Mouse (Mus musculus) neural tube, embryonic 12.5 days (tissue): Measurements from ENCODE around the gene Slc44a5. TPM values are rescaled to one million over a fixed set of nuclear protein-coding genes. Genes with fewer than 3 reads are reported as not detected.
A peak's percentile ranks its signal among the peaks of the same experiment; 100 is the strongest.

ENCODE experiments used
- ATAC-seq: fragments of 200-750 bp; cut with Nextera tagmentation; 2 replicates; pipeline ENCODE4 v1.8.0; 2017; ENCODE audit warnings: low read depth, mild to moderate bottlenecking, moderate TSS enrichment, moderate library complexity; ENCODE audit not compliant: low FRiP score
- H3K27ac ChIP-seq: fragments of 300-500 bp; sonication (generic); 2 replicates; pipeline ENCODE4 v1.5.1; 2016
- H3K27me3 ChIP-seq: fragments of 300-500 bp; sonication (generic); replicated peaks from 2 replicates; pipeline ENCODE4 v1.6.1; 2016; ENCODE audit warnings: mild to moderate bottlenecking
- H3K36me3 ChIP-seq: fragments of 300-500 bp; sonication (generic); 2 replicates; pipeline ENCODE4 v1.6.1; 2016; ENCODE audit warnings: mild to moderate bottlenecking
- H3K4me1 ChIP-seq: fragments of 300-500 bp; sonication (generic); 2 replicates; pipeline ENCODE4 v1.6.1; 2016
- H3K4me2 ChIP-seq: fragments of 300-500 bp; sonication (generic); replicated peaks from 2 replicates; pipeline ENCODE4 v1.6.1; 2016; ENCODE audit warnings: mild to moderate bottlenecking
- H3K4me3 ChIP-seq: fragments of 300-500 bp; sonication (generic); 2 replicates; pipeline ENCODE4 v1.5.1; 2016
- H3K9ac ChIP-seq: fragments of 300-500 bp; sonication (generic); 2 replicates; pipeline ENCODE4 v1.6.1; 2016; ENCODE audit warnings: mild to moderate bottlenecking
- H3K9me3 ChIP-seq: fragments of 300-500 bp; sonication (generic); 2 replicates; pipeline ENCODE4 v1.6.1; 2016; ENCODE audit warnings: mild to moderate bottlenecking
- WGBS: fragments of 180-500 bp; shearing (Covaris S2); methylation state at CpG from one replicate; pipeline ENCODE4 v1.1.7; 2016; 5-methylcytosine and 5-hydroxymethylcytosine counted together
- polyA plus RNA-seq: library from polyadenylated mRNA; unstranded; fragments of >200 nt; fragmentation: Nextera tagmentation; extraction: Ambion mirVana; gene quantifications from 2 replicates; pipeline ENCODE4 v1.2.1, GENCODE M21; 2016

The Slc44a5 gene
- polyA plus RNA-seq, 1 experiment from 2014 or later: 3.8 TPM

DNA sequence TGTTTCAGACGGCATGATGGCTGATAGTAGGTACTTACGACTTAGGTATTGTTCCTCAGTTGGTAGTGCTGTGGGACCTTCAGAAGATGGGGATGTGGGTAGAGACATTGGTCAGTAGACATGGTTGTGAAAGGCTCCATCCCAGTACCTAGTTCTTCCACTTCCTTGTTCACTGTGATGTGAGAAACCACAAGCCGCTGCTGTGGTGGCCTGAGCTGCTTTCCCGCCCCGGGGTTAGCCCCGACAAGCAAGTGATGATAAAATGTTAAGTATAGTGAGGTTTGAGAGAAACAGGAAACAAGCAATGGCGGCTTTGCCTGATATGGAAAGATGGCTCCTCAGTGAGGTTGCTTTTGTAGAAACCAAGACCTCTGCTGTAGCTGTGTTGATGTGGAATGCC lies 209.8 kb downstream of the Slc44a5 start:
- Histone ChIP-seq H3K36me3 (no peaks in the 10 kb centered on the region), H3K4me2 (no peak overlapping the region), H3K27ac (no peak overlapping the region), H3K4me3 (no peak overlapping the region), H3K9ac (no peak overlapping the region), H3K9me3 (no peaks in the 10 kb centered on the region), H3K4me1 (no peaks in the 10 kb centered on the region), H3K27me3 (no peaks in the 10 kb centered on the region)
- ATAC-seq: no peak
- WGBS: 92% methylated on average over 7 of the region's 7 CpGs

DNA sequence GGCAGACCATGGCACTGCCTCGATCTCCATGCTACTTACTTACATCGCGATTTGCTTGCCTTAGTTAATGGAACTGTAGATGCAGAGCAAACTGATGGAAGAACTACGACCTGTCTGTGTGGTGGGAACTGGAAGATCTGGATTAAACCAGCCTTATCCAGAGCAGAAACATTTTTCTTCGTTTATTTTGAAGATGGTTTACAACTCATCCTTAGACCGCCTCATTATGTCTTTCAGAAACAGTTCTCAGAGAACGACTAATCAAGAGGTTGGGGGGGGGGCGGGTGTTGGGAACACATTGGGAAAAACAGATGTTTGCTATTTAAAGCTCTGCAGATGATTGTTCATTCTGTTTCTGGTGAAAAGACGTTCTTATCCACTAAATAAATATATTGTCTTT lies 210.7 kb downstream of the Slc44a5 start:
- H3K36me3 ChIP-seq: no peaks in the 10 kb centered on the region
- H3K27me3 ChIP-seq: no peaks in the 10 kb centered on the region
- H3K4me3 ChIP-seq: no peak overlapping the region
- H3K27ac ChIP-seq: no peak overlapping the region
- 87% methylated on average over 9 of the region's 9 CpGs for WGBS
- H3K4me1 ChIP-seq: no peaks in the 10 kb centered on the region
- H3K4me2 ChIP-seq: no peak overlapping the region
- no peaks in the 10 kb centered on the region for H3K9me3 ChIP-seq
- no peak overlapping the region for H3K9ac ChIP-seq
- ATAC-seq: no peak

DNA sequence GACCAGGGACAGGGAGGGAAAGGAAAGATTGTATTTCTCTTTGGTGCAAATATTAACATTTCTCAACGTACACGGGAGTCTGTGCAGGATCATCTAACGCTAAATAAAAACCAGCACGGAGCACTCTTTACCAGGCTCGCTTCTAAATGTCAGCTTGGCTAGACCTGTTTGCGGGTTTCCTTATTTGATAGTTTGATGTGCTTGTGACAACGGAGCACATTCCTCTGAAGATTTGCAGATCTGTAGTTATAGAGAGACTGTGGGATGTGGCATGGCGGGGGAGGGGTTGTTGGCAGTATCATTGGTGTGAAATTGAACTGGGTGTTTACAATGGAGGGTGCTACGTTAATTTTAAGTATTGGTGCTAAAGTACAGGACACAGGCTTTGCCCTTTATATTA lies 215.4 kb downstream of the Slc44a5 start:
- Histone ChIP-seq H3K4me1 (peaks cover 9% of the 10 kb centered on the region), H3K9me3 (no peaks in the 10 kb centered on the region), H3K27ac (no peak overlapping the region), H3K36me3 (no peaks in the 10 kb centered on the region), H3K4me2 (no peak overlapping the region), H3K27me3 (no peaks in the 10 kb centered on the region), H3K4me3 (no peak overlapping the region), H3K9ac (no peak overlapping the region)
- no peak for ATAC-seq
- 87% methylated on average over 9 of the region's 9 CpGs for WGBS

DNA sequence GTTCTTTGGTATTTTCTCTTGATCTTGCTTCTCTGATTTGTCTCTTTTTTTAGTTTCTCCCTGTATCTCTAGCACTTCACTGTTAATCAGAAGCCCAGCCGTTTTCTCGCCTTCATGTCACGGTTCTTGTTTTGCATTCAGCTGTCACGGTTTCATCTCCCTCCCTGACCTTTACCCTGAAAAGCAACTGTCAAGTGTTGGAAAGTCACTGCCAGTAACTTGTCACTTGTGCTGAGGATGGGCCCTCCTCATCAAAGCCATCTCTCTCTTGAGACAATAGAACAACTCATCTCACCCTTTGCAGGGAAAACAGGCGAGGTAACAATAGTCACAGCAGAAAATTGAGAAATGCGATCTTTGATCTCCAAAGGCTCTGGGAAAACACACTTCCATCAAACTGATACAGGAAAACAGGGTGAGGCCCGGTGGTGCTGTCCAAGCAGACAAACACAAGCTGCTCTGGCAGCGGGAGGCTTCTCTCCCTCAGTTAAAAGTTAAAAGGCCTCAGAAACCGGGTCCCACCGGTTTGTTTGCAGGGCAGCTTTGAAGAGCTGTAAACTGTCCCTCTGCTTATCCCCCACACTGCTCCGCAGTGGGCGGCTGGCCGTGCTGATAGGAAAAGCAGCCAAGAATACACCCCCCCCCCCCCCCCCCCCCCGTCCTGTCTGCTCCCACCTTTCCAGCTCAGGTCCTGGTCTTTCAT lies 219.2 kb downstream of the Slc44a5 start:
- peaks cover 12% of the 10 kb centered on the region for H3K4me1 ChIP-seq
- 4% methylated on average over 13 of the region's 14 CpGs for WGBS
- peak overlapping the region; percentile 26; the same call in 1 of the 2 replicates for H3K9ac ChIP-seq
- no peaks in the 10 kb centered on the region for H3K36me3 ChIP-seq
- H3K27ac ChIP-seq: no peak overlapping the region
- H3K4me2 ChIP-seq: peak overlapping the region; percentile 20; the same call in 1 of the 2 replicates
- no peak overlapping the region for H3K4me3 ChIP-seq
- no peak for ATAC-seq
- H3K27me3 ChIP-seq: no peaks in the 10 kb centered on the region
- no peaks in the 10 kb centered on the region for H3K9me3 ChIP-seq

DNA sequence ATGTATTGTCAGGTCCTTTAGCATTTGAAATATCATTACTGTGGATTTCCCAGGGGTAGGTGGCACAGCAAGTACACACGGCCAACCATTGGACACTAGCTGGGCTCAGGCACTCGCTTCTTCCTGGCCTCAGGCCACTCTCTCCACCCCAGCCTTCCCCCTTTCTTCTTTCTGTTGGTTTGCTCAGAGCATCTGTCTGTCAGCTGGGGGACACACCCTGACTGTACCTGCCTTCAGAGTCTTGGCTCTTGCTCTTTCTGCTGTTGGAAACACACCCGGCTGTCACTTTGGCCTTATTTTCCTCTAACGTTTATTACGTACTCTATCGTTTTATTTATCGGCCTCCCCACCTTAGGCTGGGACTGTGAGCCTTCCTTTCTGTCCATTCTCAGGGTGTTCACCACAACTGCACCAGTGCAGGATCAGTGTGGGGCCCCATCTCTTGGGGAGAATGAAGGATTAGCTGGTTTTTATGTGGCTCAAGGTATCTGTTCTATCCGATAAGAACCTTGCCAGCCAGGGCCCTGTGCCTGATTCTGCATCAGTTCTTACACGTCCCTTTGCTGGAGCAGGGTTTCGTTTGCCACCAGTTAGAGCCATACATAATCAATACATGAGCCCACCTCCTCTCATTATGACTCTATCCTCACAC lies 220.1 kb downstream of the Slc44a5 start:
- Histone ChIP-seq H3K27ac (no peak overlapping the region), H3K27me3 (no peaks in the 10 kb centered on the region), H3K36me3 (no peaks in the 10 kb centered on the region), H3K4me3 (no peak overlapping the region), H3K4me1 (peaks cover 12% of the 10 kb centered on the region), H3K9ac (no peak overlapping the region), H3K4me2 (no peak overlapping the region), H3K9me3 (no peaks in the 10 kb centered on the region)
- no peak for ATAC-seq
- WGBS: 52% methylated on average over 10 of the region's 10 CpGs

DNA sequence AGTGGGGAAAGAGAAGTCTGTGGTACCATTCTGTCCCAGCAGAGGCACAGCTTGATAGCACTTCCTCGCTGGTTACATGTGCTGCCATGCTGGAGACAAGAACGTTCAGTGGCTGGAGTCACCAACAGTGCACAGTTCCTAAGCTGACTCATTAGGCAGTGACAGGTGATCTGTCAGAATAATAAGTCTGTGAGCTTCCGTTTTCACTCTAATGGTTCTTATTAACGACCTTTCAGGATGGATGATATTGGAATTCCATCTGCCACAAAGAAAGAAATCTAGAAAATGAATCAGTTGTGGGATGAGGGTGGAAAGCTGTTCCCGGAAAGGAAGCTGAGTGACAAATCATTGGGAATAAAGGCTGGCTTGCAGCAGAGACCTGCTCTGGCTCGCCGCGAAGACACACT lies 227.2 kb downstream of the Slc44a5 start:
- ATAC-seq: no peak
- WGBS: 56% methylated on average over 8 of the region's 8 CpGs

DNA sequence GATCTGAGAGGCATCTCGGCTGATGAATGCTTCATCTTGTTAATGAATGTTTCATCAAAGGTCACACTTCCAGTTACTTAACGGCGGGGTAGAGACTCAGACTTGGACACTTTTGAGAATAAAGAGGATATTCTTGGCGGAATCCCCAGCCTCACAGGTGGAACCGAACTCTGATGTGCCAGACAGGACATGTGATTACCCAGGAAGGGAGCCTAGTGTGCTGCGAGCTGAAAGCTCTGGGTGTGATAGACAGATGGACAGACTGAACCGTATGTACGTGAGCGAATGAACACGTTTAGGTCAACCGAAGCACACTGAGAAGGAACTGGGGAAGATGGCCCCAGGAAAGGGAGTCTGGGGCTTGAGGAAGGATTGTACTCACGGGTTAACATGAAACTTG lies 228.6 kb downstream of the Slc44a5 start:
- Histone ChIP-seq H3K36me3 (no peaks in the 10 kb centered on the region), H3K27ac (no peak overlapping the region), H3K9me3 (no peaks in the 10 kb centered on the region), H3K4me1 (no peaks in the 10 kb centered on the region), H3K4me2 (no peak overlapping the region), H3K4me3 (no peak overlapping the region), H3K9ac (no peak overlapping the region), H3K27me3 (no peaks in the 10 kb centered on the region)
- no peak for ATAC-seq
- 94% methylated on average over 12 of the region's 12 CpGs for WGBS

More for the DNA sequence above, 227.2 kb downstream of the Slc44a5 start:
- no peak overlapping the region for H3K4me2 ChIP-seq
- H3K4me3 ChIP-seq: no peak overlapping the region
- H3K4me1 ChIP-seq: no peaks in the 10 kb centered on the region
- H3K9ac ChIP-seq: no peak overlapping the region
- no peaks in the 10 kb centered on the region for H3K27me3 ChIP-seq
- H3K36me3 ChIP-seq: no peaks in the 10 kb centered on the region
- H3K27ac ChIP-seq: no peak overlapping the region
- H3K9me3 ChIP-seq: no peaks in the 10 kb centered on the region

DNA sequence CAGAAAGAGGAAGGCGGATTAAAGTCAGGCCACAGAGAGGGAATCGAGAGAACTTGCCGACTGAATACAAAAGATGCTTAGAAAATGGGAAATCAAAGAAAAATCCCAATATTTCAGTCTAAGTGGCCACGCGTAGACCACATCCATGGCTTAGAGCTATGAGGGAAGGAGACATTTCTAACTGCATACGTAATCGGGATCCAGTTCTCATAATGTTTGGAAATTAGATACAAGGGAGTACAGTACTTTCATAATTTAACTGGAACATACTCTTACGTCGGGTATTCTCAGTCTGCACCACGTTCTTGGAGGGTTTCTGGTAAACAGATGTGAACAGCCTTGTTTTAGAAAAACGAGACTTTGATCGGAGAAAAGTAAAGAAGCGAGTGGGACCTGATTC lies 229.1 kb downstream of the Slc44a5 start:
- H3K4me2 ChIP-seq: no peak overlapping the region
- ATAC-seq: no peak
- H3K9me3 ChIP-seq: no peaks in the 10 kb centered on the region

DNA sequence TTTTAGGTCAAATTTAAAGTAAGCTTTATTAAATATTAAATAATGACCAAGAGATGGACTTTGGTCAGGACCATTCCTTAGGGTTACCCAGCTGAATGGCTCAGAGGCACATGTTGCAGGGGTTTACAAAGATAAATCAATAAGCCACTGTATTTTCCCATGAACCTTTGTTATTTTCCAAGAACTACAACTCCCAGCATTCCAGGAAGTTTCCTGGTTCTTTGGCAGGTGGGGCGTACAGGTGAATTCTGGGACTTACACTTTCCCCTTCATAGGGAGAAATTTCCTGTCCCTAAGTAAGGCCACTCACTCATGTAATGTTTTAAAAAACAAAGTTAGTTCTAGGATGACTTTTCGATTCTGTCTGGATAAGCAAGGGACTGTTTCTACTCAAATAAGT lies 235.2 kb downstream of the Slc44a5 start:
- H3K9me3 ChIP-seq: no peaks in the 10 kb centered on the region
- no peak overlapping the region for H3K9ac ChIP-seq
- no peak for ATAC-seq
- peaks cover 14% of the 10 kb centered on the region for H3K4me1 ChIP-seq
- no peak overlapping the region for H3K4me3 ChIP-seq
- H3K36me3 ChIP-seq: no peaks in the 10 kb centered on the region
- no peak overlapping the region for H3K4me2 ChIP-seq
- WGBS: 93% methylated on average over 2 of the region's 2 CpGs
- no peaks in the 10 kb centered on the region for H3K27me3 ChIP-seq
- no peak overlapping the region for H3K27ac ChIP-seq

More for the DNA sequence above, 229.1 kb downstream of the Slc44a5 start:
- Histone ChIP-seq H3K27me3 (no peaks in the 10 kb centered on the region), H3K36me3 (no peaks in the 10 kb centered on the region), H3K4me1 (no peaks in the 10 kb centered on the region), H3K27ac (no peak overlapping the region), H3K9ac (no peak overlapping the region), H3K4me3 (no peak overlapping the region)
- 94% methylated on average over 13 of the region's 13 CpGs for WGBS

DNA sequence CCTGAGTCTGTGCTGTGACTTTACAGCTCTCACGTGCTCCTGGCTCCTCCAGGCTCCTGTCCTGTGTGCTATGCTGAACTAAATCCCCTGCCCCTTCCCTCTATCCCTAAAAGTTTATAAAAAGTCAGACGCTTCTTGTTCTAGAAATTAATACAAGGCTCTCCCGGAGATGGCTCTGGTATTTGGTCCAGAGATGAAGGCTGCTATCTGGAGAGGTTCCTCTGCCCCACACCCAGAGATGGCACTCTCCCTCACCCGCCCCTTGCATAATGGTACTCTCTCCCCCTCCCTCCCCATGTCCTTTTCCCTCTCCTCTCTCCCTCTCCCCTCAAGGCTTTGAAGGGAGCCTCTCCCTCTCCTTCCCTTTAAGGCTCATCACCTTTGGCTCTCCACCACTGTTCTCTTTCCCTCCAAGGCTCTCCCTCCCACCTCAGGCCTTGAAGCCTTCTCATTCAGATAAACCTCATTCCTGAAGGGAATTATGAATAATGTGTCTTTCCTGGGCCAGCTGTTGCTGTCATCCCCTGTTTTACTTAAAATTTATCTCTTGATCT lies 236.0 kb downstream of the Slc44a5 start:
- no peak overlapping the region for H3K4me2 ChIP-seq
- WGBS: 38% methylated on average over 4 of the region's 4 CpGs
- ATAC-seq: no peak
- no peak overlapping the region for H3K9ac ChIP-seq
- no peak overlapping the region for H3K4me3 ChIP-seq
- H3K36me3 ChIP-seq: no peaks in the 10 kb centered on the region
- no peaks in the 10 kb centered on the region for H3K27me3 ChIP-seq
- H3K9me3 ChIP-seq: no peaks in the 10 kb centered on the region
- no peak overlapping the region for H3K27ac ChIP-seq
- peaks cover 14% of the 10 kb centered on the region for H3K4me1 ChIP-seq

DNA sequence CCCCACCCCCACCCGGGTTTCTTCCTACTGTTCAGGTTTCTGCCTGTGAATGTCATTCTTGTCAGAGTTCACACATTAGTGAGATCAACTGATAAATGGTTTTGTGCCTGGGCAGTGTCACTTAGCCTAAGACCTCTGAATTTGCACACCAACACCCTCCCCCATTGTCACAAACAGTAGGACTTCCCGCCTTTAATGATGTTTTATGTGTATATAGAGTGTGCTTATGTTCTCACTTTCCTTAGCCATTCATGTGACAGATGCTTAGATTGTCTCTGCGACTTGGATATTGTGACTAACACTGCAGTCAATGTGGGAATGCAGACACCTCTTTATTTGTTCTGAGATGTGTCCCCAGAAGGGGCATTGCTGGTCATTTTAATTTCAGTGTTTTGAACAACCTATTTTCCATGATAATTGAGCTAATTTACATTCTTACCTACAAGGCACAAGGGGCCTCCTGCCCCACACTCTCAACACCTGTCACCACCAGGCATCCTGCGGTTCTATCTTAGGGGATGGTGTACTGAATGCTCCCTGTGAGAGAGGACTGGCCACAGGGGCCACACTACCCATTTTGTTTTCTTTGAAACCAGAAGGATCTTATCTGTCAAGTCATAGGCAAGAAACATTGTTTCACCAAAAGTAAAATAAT lies 236.7 kb downstream of the Slc44a5 start:
- H3K4me3 ChIP-seq: no peak overlapping the region
- no peak overlapping the region for H3K4me2 ChIP-seq
- no peak for ATAC-seq
- no peak overlapping the region for H3K27ac ChIP-seq
- WGBS: 5% methylated on average over 4 of the region's 4 CpGs
- no peaks in the 10 kb centered on the region for H3K9me3 ChIP-seq
- no peaks in the 10 kb centered on the region for H3K36me3 ChIP-seq
- H3K9ac ChIP-seq: no peak overlapping the region
- peaks cover 14% of the 10 kb centered on the region for H3K4me1 ChIP-seq
- H3K27me3 ChIP-seq: no peaks in the 10 kb centered on the region

DNA sequence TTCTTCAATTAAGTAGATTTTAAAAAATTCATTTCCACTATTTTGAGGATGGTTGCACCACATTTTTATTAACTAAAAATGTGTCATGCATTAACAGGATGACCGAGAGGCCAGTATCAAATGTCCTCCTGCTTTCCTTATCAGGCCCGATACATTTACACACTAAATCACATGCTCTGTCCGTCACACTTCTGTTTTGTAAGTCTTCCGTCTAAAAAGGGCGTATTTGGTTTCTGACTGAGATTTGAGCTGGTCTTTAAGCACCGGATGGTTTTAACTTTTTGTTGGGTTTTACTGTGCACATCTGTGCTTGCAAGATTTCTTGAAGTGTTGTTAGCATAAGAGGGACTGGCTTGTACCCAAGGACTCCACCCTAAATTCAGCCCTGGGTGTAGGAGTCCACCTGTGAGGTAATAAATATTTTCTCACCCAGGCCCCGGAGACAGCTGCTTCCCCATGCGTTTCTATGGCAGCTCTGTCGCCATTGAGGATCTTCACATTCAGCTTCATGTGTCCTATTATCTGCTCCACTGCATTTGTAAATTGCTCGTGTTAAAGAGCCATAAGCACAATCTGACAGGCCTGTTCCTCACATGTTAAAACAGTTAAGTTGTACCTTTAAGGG lies 237.3 kb downstream of the Slc44a5 start:
- no peak overlapping the region for H3K4me3 ChIP-seq
- H3K36me3 ChIP-seq: no peaks in the 10 kb centered on the region
- no peaks in the 10 kb centered on the region for H3K9me3 ChIP-seq
- no peaks in the 10 kb centered on the region for H3K27me3 ChIP-seq
- H3K4me1 ChIP-seq: peaks cover 14% of the 10 kb centered on the region
- 48% methylated on average over 10 of the region's 10 CpGs for WGBS
- H3K9ac ChIP-seq: no peak overlapping the region
- no peak overlapping the region for H3K4me2 ChIP-seq
- 0 out of 2 replicates have a peak, but pooled peaks have one; percentile 26 for ATAC-seq
- H3K27ac ChIP-seq: no peak overlapping the region
